In the genomic region with DNA sequence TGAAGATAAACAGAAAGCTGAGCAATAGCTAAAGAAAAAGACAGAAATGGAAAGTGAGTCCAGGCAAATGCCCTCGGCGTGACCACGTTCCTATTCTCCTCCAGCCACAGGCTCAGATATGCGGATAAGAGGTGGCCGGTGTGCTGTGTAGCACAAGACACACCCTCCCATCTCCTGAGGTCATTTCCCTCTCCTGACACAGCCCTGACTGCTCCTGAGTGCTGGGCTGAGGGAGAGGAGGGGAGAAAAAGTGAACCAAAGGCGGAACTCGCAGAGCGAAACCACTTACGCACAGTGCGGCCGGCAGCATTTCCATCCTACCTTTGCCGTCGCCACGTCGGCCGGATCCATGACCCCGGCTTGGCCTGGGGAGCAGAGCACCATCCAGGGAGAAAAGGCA, we compare ENCODE assay signal across 9 mouse cellular contexts.
DNase-seq lines count a peak whose midpoint lies in the region; ATAC-seq lines count a peak whose summit lies in the region.
"Had no signal": no experiment of that assay in that cellular context is flagged by ENCODE, and none has a peak within 500 bp of the region (broad histone marks: within the 10 kb centered on the region; RNA-seq: fewer than 3 reads in every experiment).

No protein-coding gene starts in this region.

- intact Hi-C loops in heart, postnatal 25 days (cut with DNase I) = loop anchor here (5.0 kb wide), 1 partner anchor 44 kb away; no protein-coding TSS in a partner anchor

- ATAC-seq in heart, embryonic 15.5 days (replicated peaks; ENCODE audit: insufficient number of reproducible peaks, insufficient read depth, low FRiP score, low read depth) = no peak
- ATAC-seq in common myeloid progenitor, adult 5-6 weeks (replicated peaks; ENCODE audit: low read depth, poor library complexity, severe bottlenecking) = peak; percentile 64
- ATAC-seq in hindbrain, embryonic 14.5 days (ENCODE audit: low FRiP score) = 0 out of 2 replicates have a peak, but pooled peaks have one; percentile 17
- ATAC-seq in midbrain, embryonic 14.5 days (ENCODE audit: low FRiP score, low TSS enrichment) = no peak

- peaks cover 22% of the 10 kb centered on the region for H3K4me1 ChIP-seq in heart, embryonic 15.5 days (replicated peaks)
- peaks cover 18% of the 10 kb centered on the region for H3K4me1 ChIP-seq in hindbrain, embryonic 14.5 days (replicated peaks; ENCODE audit: control insufficient read depth, insufficient read depth, low read length)
- peaks cover 17% of the 10 kb centered on the region for H3K4me1 ChIP-seq in midbrain, embryonic 14.5 days (ENCODE audit: control insufficient read depth, insufficient read depth, low read length)

- H3K27me3 ChIP-seq in heart, embryonic 15.5 days = no peaks in the 10 kb centered on the region
- H3K27me3 ChIP-seq in hindbrain, embryonic 14.5 days (ENCODE audit: control insufficient read depth, insufficient read depth, low read length) = no peaks in the 10 kb centered on the region
- no peaks in the 10 kb centered on the region for H3K27me3 ChIP-seq in midbrain, embryonic 14.5 days (ENCODE audit: control insufficient read depth, insufficient read depth, low read length)
- H3K27me3 ChIP-seq: lung, embryonic 15.5 days had no signal

- no peak overlapping the region for H3K9ac ChIP-seq in heart, embryonic 15.5 days
- peak overlapping the region; percentile 55; the same call in 1 of the 2 replicates for H3K9ac ChIP-seq in hindbrain, embryonic 14.5 days
- H3K9ac ChIP-seq in midbrain, embryonic 14.5 days (replicated peaks; ENCODE audit: low read length) = peak overlapping the region; percentile 32
- H3K9ac ChIP-seq: lung, embryonic 15.5 days had no signal

- 60% methylated on average over 17 of the region's 17 CpGs for WGBS in heart, embryonic 15.5 days
- 63% methylated on average over 17 of the region's 17 CpGs for WGBS in hindbrain, embryonic 14.5 days
- 58% methylated on average over 17 of the region's 17 CpGs for WGBS in midbrain, embryonic 14.5 days

- H3K4me2 ChIP-seq in heart, embryonic 15.5 days = peak overlapping the region; percentile 32
- peak overlapping the region; percentile 46 for H3K4me2 ChIP-seq in hindbrain, embryonic 14.5 days (replicated peaks)
- peak overlapping the region; percentile 47 for H3K4me2 ChIP-seq in midbrain, embryonic 14.5 days (ENCODE audit: low read length)

- no peaks in the 10 kb centered on the region for H3K36me3 ChIP-seq in heart, embryonic 15.5 days
- no peaks in the 10 kb centered on the region for H3K36me3 ChIP-seq in hindbrain, embryonic 14.5 days (replicated peaks; ENCODE audit: control insufficient read depth, insufficient read depth)
- H3K36me3 ChIP-seq in midbrain, embryonic 14.5 days (ENCODE audit: control insufficient read depth, insufficient read depth, low read length) = no peaks in the 10 kb centered on the region
- H3K36me3 ChIP-seq: lung, embryonic 15.5 days had no signal

- no peak for DNase-seq in heart, postnatal 25 days (ENCODE audit: low spot score)
- no peak for DNase-seq in hindbrain, embryonic 14.5 days (ENCODE audit: low spot score)
- DNase-seq in midbrain, embryonic 14.5 days = no peak
- DNase-seq in adrenal gland, postnatal 14 days = no peak
- no peak for DNase-seq in gastrocnemius, postnatal 25 days
- no peak for DNase-seq in spleen, postnatal 36 days (ENCODE audit: low spot score in 2 of 2)

- no peaks in the 10 kb centered on the region for H3K9me3 ChIP-seq in heart, embryonic 15.5 days (replicated peaks)
- H3K9me3 ChIP-seq in hindbrain, embryonic 14.5 days (ENCODE audit: control insufficient read depth, low read length) = no peaks in the 10 kb centered on the region
- H3K9me3 ChIP-seq in midbrain, embryonic 14.5 days (ENCODE audit: control insufficient read depth, low read length) = no peaks in the 10 kb centered on the region
- H3K9me3 ChIP-seq: lung, embryonic 15.5 days had no signal

- H3K4me3 ChIP-seq in heart, embryonic 15.5 days = 0 out of 2 replicates have a peak overlapping the region, but pooled peaks have one; percentile 2
- no peak overlapping the region for H3K4me3 ChIP-seq in hindbrain, embryonic 14.5 days (replicated peaks; ENCODE audit: low read length)
- H3K4me3 ChIP-seq in midbrain, embryonic 14.5 days (replicated peaks; ENCODE audit: low read depth, low read length) = no peak overlapping the region
- H3K4me3 ChIP-seq: lung, embryonic 15.5 days had no signal

- no peak overlapping the region for H3K27ac ChIP-seq in heart, embryonic 15.5 days
- peak overlapping the region; percentile 89 for H3K27ac ChIP-seq in hindbrain, embryonic 14.5 days
- no peak overlapping the region for H3K27ac ChIP-seq in midbrain, embryonic 14.5 days (replicated peaks; ENCODE audit: low read depth, low read length)
- H3K27ac ChIP-seq: lung, embryonic 15.5 days had no signal

Comparison
In these comparisons a context has a peak if more than half of its experiments do, and no peak if none do; other contexts are left out.
1. ATAC-seq: peak in common myeloid progenitor, adult 5-6 weeks (single experiment) and hindbrain, embryonic 14.5 days (single experiment); none in heart, embryonic 15.5 days (single experiment) and midbrain, embryonic 14.5 days (single experiment).
2. Peak in every context shown above with its lines, with median percentiles within 50 percentile points of each other: H3K4me2 ChIP-seq.